Mouse (Mus musculus) liver, embryonic 16.5 days (tissue): ENCODE results near the gene Gm48551. TPM values are rescaled to one million over a fixed set of nuclear protein-coding genes. Genes with fewer than 3 reads are reported as not detected.

Experiments
- ATAC-seq: fragments of 200-750 bp; cut with Nextera tagmentation; 2 replicates; pipeline ENCODE4 v1.8.0; 2017; ENCODE audit warnings: low read depth, mild to moderate bottlenecking, moderate number of reproducible peaks, moderate library complexity
- H3K27ac ChIP-seq: fragments of 300-500 bp; sonication (generic); 2 replicates; pipeline ENCODE4 v1.5.1; 2014; ENCODE audit warnings: mild to moderate bottlenecking, low read length
- H3K27me3 ChIP-seq: fragments of 300-500 bp; sonication (generic); 2 replicates; pipeline ENCODE4 v1.6.1; 2014; ENCODE audit warnings: low read depth, low read length, mixed read lengths; ENCODE audit not compliant: control insufficient read depth, insufficient read depth
- H3K36me3 ChIP-seq: fragments of 300-500 bp; sonication (generic); 2 replicates; pipeline ENCODE4 v1.6.1; 2014; ENCODE audit warnings: mild to moderate bottlenecking; ENCODE audit not compliant: control insufficient read depth, insufficient read depth
- H3K4me1 ChIP-seq: fragments of 300-500 bp; sonication (generic); 2 replicates; pipeline ENCODE4 v1.6.1; 2014; ENCODE audit warnings: low read depth, low read length, mixed read lengths; ENCODE audit not compliant: control insufficient read depth
- H3K4me2 ChIP-seq: fragments of 300-500 bp; sonication (generic); 2 replicates; pipeline ENCODE4 v1.6.1; 2014; ENCODE audit warnings: low read depth, low read length, mixed read lengths
- H3K4me3 ChIP-seq: fragments of 300-500 bp; sonication (generic); 2 replicates; pipeline ENCODE4 v1.5.1; 2014; ENCODE audit warnings: low read depth, mild to moderate bottlenecking, low read length
- H3K9ac ChIP-seq: fragments of 300-500 bp; sonication (generic); 2 replicates; pipeline ENCODE4 v1.6.1; 2014; ENCODE audit warnings: low read depth, low read length
- H3K9me3 ChIP-seq: fragments of 300-500 bp; sonication (generic); replicated peaks from 2 replicates; pipeline ENCODE4 v1.6.1; 2016; ENCODE audit warnings: low read length; ENCODE audit not compliant: control insufficient read depth
- WGBS: fragments of 180-500 bp; shearing (Covaris S2); extraction: QIAGEN DNeasy Blood & Tissue Kit; methylation state at CpG from one replicate; pipeline ENCODE4 v1.1.7; 2014; ENCODE audit not compliant: insufficient replicate concordance; 5-methylcytosine and 5-hydroxymethylcytosine counted together
- polyA plus RNA-seq: library from polyadenylated mRNA; unstranded; fragments of >200 nt; fragmentation: Nextera tagmentation; extraction: Ambion mirVana; gene quantifications from 2 replicates; pipeline ENCODE4 v1.2.1, GENCODE M21; 2015

Gm48551 gene
- polyA plus RNA-seq, 1 experiment from 2014 or later, result 0.55 TPM

- Histone ChIP-seq H3K4me2 (peak overlapping the region; percentile 21; the same call in 1 of the 2 replicates), H3K27me3 (peaks cover 39% of the 10 kb centered on the region), H3K4me1 (peaks cover 39% of the 10 kb centered on the region), H3K9ac (no peak overlapping the region), H3K36me3 (no peaks in the 10 kb centered on the region), H3K27ac (no peak overlapping the region), H3K9me3 (no peaks in the 10 kb centered on the region), H3K4me3 (no peak overlapping the region)
- ATAC-seq, result no peak
- WGBS, result 26% methylated on average over 18 of the region's 18 CpGs
These were observed 20.5 kb downstream of the Gm48551 start for GRCm38 (mm10) chr10:81404720-81405119.

- Histone ChIP-seq H3K4me2 (no peak overlapping the region), H3K36me3 (no peaks in the 10 kb centered on the region), H3K27ac (no peak overlapping the region), H3K9ac (no peak overlapping the region), H3K27me3 (peaks cover 39% of the 10 kb centered on the region), H3K9me3 (no peaks in the 10 kb centered on the region), H3K4me3 (no peak overlapping the region), H3K4me1 (peaks cover 44% of the 10 kb centered on the region)
- ATAC-seq, result no peak
- 37% methylated on average over 13 of the region's 13 CpGs for WGBS
These were observed 21.4 kb downstream of the Gm48551 start for GRCm38 (mm10) chr10:81405588-81406201.

GRCm38 (mm10) chr10:81406504-81407440 lies 22.5 kb downstream of the Gm48551 start:
- Histone ChIP-seq H3K9me3 (no peaks in the 10 kb centered on the region), H3K36me3 (no peaks in the 10 kb centered on the region), H3K27ac (no peak overlapping the region), H3K27me3 (peaks cover 39% of the 10 kb centered on the region), H3K4me1 (peaks cover 45% of the 10 kb centered on the region), H3K4me2 (peak overlapping the region; percentile 28; the same call in 1 of the 2 replicates), H3K4me3 (peak overlapping the region; percentile 40), H3K9ac (no peak overlapping the region; the same call in 1 of the 2 replicates)
- WGBS, result 21% methylated on average over 24 of the region's 24 CpGs
- no peak for ATAC-seq

DNA sequence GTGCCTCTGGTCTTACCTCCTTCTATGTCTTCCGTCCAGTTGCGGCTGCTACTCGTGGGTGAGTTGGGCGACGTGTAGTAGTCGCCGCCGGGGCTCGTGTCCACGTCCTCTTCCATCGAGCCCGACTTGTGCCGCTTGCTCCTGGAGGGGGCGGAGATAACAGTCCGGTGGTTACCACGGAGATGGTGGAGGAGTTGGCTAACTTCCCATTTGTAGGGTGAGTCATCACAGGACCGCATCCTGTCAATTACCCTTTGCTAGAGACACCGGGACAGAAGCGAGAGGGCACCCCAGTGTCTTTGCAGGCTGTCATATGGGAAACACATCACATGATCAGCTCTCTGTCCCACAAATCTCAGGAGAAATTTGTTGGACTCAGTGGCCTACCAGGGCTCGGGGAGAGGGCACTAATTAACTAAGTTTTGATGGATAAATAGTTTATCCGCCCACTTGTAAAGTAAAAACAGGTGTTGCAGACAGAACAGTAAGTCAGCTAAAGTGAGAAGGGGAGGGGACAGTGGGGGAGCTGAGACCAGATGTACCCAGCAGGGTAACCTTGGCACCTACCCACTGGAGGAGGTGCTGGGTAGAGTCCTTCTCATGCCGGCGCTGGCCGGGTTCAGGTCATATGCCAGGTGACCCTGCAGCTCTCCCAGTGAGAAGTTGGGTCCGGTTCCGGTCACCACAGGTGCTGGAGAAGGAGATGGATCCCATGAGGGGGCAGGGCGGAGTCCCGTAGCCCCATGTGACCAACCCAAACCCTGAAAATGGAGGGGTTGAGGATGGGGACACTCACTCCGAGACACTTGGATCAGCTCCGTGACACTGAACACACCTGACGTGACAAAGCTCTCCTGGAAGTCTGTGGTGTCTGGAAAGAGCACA lies 23.5 kb downstream of the Gm48551 start:
- Histone ChIP-seq H3K9ac (no peak overlapping the region; the same call in 1 of the 2 replicates), H3K4me3 (peak overlapping the region; percentile 40), H3K9me3 (no peaks in the 10 kb centered on the region), H3K36me3 (no peaks in the 10 kb centered on the region), H3K4me2 (peak overlapping the region; percentile 28), H3K27ac (peak overlapping the region; percentile 63), H3K27me3 (peaks cover 39% of the 10 kb centered on the region), H3K4me1 (peaks cover 45% of the 10 kb centered on the region)
- peak; percentile 39 for ATAC-seq
- 20% methylated on average over 31 of the region's 31 CpGs for WGBS

- peaks cover 50% of the 10 kb centered on the region for H3K4me1 ChIP-seq
- no peak overlapping the region for H3K4me3 ChIP-seq
- no peaks in the 10 kb centered on the region for H3K9me3 ChIP-seq
- no peaks in the 10 kb centered on the region for H3K36me3 ChIP-seq
- H3K27me3 ChIP-seq, result peaks cover 39% of the 10 kb centered on the region
- peak overlapping the region; percentile 63 for H3K27ac ChIP-seq
- ATAC-seq, result no peak
- 26% methylated on average over 13 of the region's 13 CpGs for WGBS
- no peak overlapping the region; the same call in 1 of the 2 replicates for H3K9ac ChIP-seq
- H3K4me2 ChIP-seq, result no peak overlapping the region; the same call in 1 of the 2 replicates
These were observed 24.1 kb downstream of the Gm48551 start for GRCm38 (mm10) chr10:81408424-81408729.

GRCm38 (mm10) chr10:81408871-81409291 lies 24.6 kb downstream of the Gm48551 start:
- 0 out of 2 replicates have a peak overlapping the region, but pooled peaks have one; percentile 13 for H3K4me2 ChIP-seq
- no peaks in the 10 kb centered on the region for H3K9me3 ChIP-seq
- H3K9ac ChIP-seq, result no peak overlapping the region; the same call in 1 of the 2 replicates
- 4% methylated on average over 9 of the region's 9 CpGs for WGBS
- H3K27me3 ChIP-seq, result peaks cover 39% of the 10 kb centered on the region
- H3K36me3 ChIP-seq, result no peaks in the 10 kb centered on the region
- ATAC-seq, result peak; percentile 57
- peak overlapping the region; percentile 63 for H3K27ac ChIP-seq
- H3K4me1 ChIP-seq, result peaks cover 54% of the 10 kb centered on the region
- H3K4me3 ChIP-seq, result no peak overlapping the region

DNA sequence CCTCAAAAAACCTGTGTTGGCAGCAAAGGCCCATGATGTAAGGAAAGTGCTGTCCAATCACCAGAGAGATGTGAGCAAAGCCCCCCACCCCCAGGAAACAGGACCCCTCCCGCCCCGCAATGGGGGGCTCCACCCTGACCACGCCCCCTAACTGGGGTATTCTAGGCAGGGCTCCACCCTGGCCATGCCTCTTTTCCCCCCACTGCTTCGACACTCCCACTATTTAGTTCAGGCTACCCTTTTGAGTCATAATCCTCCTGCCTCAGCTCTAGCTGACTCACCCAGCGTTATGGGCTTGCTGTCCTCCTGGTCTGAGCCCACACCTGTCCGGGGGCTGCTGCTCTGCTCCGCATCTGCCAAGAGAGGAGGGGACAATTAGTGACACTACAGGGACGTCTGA lies 25.1 kb downstream of the Gm48551 start:
- no peaks in the 10 kb centered on the region for H3K36me3 ChIP-seq
- no peak for ATAC-seq
- H3K9me3 ChIP-seq, result no peaks in the 10 kb centered on the region
- 0 out of 2 replicates have a peak overlapping the region, but pooled peaks have one; percentile 13 for H3K4me2 ChIP-seq
- peaks cover 56% of the 10 kb centered on the region for H3K4me1 ChIP-seq
- WGBS, result 8% methylated on average over 8 of the region's 8 CpGs
- no peak overlapping the region for H3K9ac ChIP-seq
- H3K4me3 ChIP-seq, result no peak overlapping the region
- H3K27me3 ChIP-seq, result peaks cover 36% of the 10 kb centered on the region
- peak overlapping the region; percentile 63 for H3K27ac ChIP-seq

GRCm38 (mm10) chr10:81410350-81410749 lies 26.1 kb downstream of the Gm48551 start:
- Histone ChIP-seq H3K27me3 (peaks cover 31% of the 10 kb centered on the region), H3K4me3 (no peak overlapping the region), H3K27ac (peak overlapping the region; percentile 71), H3K9me3 (no peaks in the 10 kb centered on the region), H3K9ac (no peak overlapping the region), H3K4me1 (peaks cover 63% of the 10 kb centered on the region), H3K4me2 (no peak overlapping the region), H3K36me3 (no peaks in the 10 kb centered on the region)
- WGBS, result 14% methylated on average over 4 of the region's 4 CpGs
- no peak for ATAC-seq
